Mouse (Mus musculus) bone marrow macrophage, adult 2 months (primary cell): ENCODE data around the gene Lyrm1. TPM values are rescaled to one million over a fixed set of nuclear protein-coding genes. Genes with fewer than 3 reads are reported as not detected.
A peak's percentile ranks its signal among the peaks of the same experiment; 100 is the strongest.

Experiments used
- H3K27ac ChIP-seq: 2 replicates; pipeline ENCODE4 v1.5.1; 2012; ENCODE audit warnings: low read depth, low read length; ENCODE audit not compliant: insufficient read depth
- H3K4me1 ChIP-seq: 2 replicates; pipeline ENCODE4 v1.6.1; 2012; ENCODE audit warnings: low read length; ENCODE audit not compliant: control insufficient read depth, insufficient read depth
- H3K4me3 ChIP-seq: 2 replicates; pipeline ENCODE4 v1.5.1; 2012; ENCODE audit warnings: mild to moderate bottlenecking, low read length, moderate library complexity; ENCODE audit not compliant: insufficient read depth
- CTCF ChIP-seq: IDR thresholded peaks from 2 replicates; pipeline ENCODE4 v1.5.1; 2012; ENCODE audit warnings: low read depth, mild to moderate bottlenecking, low read length, moderate library complexity
- POLR2A ChIP-seq: IDR thresholded peaks from 2 replicates; pipeline ENCODE4 v1.6.1; 2012; ENCODE audit warnings: mild to moderate bottlenecking, low read depth, low read length, borderline replicate concordance
- polyA plus RNA-seq: library from polyadenylated mRNA; stranded (reverse); fragments of >200 nt; gene quantifications from 2 replicates; pipeline ENCODE4 v1.2.4, GENCODE M21; 2012; ENCODE audit not compliant: missing spikeins, insufficient read depth, insufficient read length

Gene Lyrm1
- polyA plus RNA-seq = 6.4 and 7.1 TPM in 2 replicates

DNA sequence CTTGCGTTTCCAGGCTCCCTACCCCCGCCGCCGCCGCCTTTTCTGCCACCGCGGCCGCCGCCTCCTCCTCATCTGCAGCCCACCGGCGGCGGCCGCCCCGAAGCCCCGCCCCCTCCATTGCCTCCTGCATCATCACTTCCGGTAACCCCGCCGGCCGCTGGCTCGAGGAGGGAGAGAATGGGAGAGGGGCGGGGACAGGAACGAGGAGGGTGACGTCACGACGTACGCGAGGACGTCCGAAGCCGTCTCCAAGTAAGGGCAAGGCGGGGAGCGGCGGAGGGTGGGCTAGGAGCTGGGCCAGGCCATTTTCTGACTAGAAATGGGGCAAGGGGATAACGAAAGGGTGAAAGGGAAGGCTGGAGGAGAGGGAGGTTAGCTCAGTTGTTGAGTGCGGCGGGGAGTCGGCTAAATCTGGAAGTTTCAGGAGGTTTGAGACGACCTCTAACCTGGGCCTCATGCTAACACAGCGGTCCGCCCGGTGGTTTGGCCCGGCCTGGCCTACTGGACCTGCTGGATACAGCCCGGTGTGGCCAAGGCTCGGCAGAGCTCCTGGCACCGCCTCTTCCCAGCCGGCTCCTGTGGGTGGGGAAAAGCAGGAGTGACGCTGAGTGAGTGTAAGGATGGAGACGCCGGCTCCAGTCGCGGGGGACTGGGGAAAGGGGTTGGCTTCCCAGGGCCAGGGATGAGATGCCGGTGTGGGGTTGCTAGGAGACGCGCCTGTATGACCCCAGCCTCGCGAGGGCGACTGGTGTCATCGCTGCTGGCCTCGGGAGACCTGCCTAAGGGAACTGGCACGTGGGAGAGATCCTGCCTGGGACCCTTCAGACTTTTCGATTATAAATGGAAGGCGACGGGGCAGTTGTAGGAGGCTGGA is at the start of gene Lyrm1, which contains the start of gene Dcun1d3:
TSS of gene Lyrm1 (plus strand) at position 223 of the 874 bp plus-strand sequence.
TSS of gene Dcun1d3 (minus strand) at position 660 of the 874 bp plus-strand sequence.
- Histone ChIP-seq H3K4me1 (peaks cover 30% of the 10 kb centered on the region), H3K4me3 (peak within 1 kb of the TSS; percentile 73), H3K27ac (peak within 1 kb of the TSS; percentile 71)
- TF ChIP-seq CTCF (no peak), POLR2A (no peak)

DNA sequence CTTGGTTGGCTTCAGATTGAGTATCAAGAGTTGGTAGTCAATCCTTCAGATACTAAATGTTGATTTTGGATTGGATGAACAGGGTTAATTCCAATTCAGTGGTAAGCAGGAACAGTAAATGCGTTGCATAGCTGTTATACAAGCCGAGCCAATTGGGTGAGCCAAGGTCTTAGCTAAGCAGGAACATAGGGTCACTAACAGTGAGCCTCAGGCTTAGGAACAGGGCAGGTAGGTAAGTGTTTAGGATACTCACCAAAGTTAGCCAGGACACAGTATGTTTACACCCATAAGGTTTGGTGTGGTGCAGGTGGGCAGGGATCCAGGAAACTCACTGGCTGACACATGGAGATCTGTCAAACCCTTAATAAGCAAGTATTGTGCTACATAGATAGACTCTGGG is 48.3 kb upstream of the Lyrm1 start:
- Histone ChIP-seq H3K27ac (no peak overlapping the region), H3K4me1 (no peaks in the 10 kb centered on the region)
- no peak for TF ChIP-seq CTCF
- no peak for TF ChIP-seq POLR2A

DNA sequence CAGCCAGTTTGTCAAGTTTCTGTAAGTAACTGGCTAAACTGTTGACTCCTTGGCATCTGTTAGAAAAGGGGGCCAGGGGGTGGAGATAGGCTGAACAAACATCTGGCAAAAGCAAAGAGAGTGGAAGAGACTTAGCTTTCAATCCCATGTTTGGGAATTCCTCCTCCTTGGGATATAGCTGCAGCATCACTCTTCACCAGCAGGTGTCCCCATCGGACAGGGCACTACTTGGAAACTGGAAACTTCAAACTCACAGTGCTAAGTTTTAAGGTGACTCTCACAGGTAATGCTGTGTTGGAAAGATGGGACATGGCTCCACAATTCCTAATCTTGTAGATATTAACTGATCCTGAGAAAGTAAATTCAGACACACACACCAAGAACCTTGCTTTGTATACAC is 46.6 kb upstream of the Lyrm1 start:
- Histone ChIP-seq H3K4me3 (no peak overlapping the region), H3K4me1 (no peaks in the 10 kb centered on the region), H3K27ac (no peak overlapping the region)
- peak; percentile 51; the same call in 1 of the 2 replicates for TF ChIP-seq CTCF
- no peak for TF ChIP-seq POLR2A

More for the DNA sequence above, 48.3 kb upstream of the Lyrm1 start:
- H3K4me3 ChIP-seq = no peak overlapping the region

DNA sequence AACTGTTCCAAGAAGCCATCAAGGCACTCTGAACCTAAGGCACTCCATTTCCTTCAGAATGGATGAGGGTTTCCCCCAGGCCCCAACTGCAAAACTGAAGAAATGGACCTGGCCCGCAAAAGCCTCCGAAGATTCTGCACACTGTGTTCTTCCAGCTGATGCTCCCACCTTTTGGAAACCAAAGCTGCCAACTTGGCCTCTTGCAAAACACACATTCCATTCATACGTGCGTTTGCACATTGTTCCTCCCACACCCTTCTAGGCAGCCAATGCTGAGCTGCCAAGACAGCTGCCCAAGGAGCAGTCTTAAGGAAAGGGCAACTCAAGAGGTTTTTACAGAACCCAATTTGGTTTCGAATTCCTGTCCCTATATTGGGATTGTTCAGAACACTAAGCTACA is 44.9 kb upstream of the Lyrm1 start:
- H3K4me1 ChIP-seq = no peaks in the 10 kb centered on the region
- TF ChIP-seq CTCF (no peak), POLR2A (no peak)
- no peak overlapping the region for H3K27ac ChIP-seq
- no peak overlapping the region for H3K4me3 ChIP-seq

DNA sequence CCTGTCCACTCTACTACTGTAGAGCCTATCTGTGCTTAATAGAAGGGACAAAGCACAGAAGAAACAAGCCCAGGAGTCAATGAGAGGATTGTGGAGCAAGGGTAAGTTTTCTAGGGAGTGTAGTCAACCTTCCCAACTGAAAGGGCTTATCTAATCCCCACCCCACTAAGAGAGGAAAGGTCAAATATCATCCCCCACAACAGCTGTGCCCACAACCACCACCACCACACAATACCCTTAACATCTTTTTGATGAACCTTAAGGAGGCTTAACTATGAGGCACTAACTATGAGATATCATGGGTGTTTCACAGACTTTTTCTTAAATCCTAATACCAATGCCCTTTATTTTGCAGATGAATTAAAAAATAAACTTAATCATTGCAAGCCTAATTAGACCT is 43.2 kb upstream of the Lyrm1 start:
- H3K4me1 ChIP-seq = no peaks in the 10 kb centered on the region
- H3K27ac ChIP-seq = no peak overlapping the region
- TF ChIP-seq POLR2A (no peak), CTCF (no peak)
- no peak overlapping the region for H3K4me3 ChIP-seq

DNA sequence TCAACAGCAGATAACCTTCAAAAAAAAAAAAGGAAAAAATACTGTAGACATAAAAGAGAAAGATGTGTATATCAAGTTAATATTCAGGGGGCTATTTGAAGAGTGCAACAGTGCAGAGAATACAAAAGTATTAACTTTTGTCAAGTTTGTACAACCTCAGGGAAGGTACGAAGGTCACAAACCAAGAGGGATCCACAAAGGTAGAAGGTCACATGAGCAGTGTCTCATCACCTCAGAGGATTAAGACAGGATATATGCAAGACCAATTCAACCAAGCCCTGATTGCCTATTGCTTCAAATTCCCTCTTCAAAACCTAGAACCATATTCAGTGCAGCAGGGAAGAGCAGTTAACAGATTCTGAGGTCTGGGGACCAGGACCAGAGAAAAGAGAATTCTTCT is 42.5 kb upstream of the Lyrm1 start:
- Histone ChIP-seq H3K4me3 (no peak overlapping the region), H3K4me1 (no peaks in the 10 kb centered on the region), H3K27ac (no peak overlapping the region)
- TF ChIP-seq CTCF = no peak
- no peak for TF ChIP-seq POLR2A

DNA sequence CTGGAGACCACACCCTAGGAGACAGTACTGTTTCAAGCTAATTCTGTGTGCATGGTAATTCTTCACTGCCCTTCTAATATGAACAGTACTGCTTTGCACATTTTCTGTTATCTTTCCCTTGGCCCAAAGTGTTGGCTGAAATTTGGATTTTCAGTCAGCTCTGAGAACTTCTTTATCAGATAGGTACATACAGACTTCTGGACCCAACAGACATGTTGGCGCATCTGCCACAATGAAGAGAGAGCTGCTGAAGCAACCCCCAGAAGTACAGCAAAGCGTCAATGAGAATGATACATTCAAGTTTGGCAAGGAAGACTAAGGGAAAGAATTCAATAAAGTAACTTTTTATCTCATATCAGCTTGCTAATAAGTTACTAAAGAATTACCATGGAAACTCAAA is 41.3 kb upstream of the Lyrm1 start:
- TF ChIP-seq POLR2A = no peak
- no peak for TF ChIP-seq CTCF
- no peak overlapping the region for H3K27ac ChIP-seq
- no peak overlapping the region for H3K4me3 ChIP-seq
- no peaks in the 10 kb centered on the region for H3K4me1 ChIP-seq

DNA sequence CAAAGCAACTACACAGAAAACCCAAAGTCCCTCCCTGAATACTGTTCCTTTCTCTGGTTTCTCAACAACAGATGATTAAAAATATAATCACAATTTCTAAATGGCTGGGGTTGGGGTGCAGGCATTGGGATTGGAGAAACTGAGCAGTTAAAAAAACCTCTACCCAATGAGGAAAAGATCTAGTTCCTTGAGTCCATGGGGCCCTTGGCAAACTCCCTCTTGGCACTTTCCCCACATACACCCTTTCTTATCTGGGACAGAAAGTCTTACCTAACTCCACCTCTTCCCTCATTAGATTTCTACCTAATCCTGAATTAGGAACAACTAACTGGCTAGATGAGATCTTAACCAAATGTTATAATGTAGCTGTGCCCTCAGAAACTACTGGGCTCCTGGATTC is 40.6 kb upstream of the Lyrm1 start:
- Histone ChIP-seq H3K4me3 (no peak overlapping the region), H3K4me1 (no peaks in the 10 kb centered on the region), H3K27ac (no peak overlapping the region)
- TF ChIP-seq CTCF (no peak), POLR2A (no peak)

DNA sequence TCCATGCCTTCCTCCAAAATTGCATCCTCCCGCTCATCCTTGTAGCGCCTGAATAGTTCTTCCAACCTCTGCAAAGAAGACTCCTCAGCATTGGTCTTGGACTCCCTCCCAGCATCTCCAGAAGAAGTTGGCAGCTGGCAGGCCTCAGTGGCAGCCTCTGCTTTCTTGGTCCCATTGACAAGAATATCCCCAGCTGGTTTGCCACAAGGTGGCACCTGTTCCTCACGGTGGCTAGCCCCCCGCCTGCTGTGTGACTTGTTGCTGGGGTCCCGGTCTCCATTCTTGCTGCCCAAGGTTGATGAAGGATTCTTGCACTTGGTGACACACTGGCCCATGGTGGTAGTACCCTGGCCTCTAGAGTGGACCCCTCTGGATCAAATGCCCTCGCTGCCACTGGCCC is 36.2 kb upstream of the Lyrm1 start:
- no peak overlapping the region for H3K4me3 ChIP-seq
- peaks cover 19% of the 10 kb centered on the region for H3K4me1 ChIP-seq
- no peak overlapping the region for H3K27ac ChIP-seq
- peak; percentile 48; the same call in 1 of the 2 replicates for TF ChIP-seq CTCF
- TF ChIP-seq POLR2A = no peak

DNA sequence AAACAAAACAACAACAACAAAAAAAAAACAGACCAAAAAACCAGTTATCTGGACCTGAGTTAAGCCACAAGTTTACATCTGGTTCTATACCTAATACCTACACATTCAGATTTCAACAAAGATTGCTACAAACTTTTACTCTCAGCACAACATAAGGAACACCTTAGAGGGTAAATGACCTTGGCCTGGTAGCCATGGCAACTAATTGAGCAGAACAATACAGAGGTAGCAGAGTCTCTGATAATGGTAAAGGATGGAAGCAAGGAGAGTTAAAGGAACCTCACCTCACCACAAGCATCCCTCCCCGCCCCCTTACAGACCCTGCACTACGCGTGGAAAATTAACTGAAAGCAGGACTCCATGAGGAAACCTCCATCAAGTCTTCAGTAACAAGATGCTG is 35.5 kb upstream of the Lyrm1 start:
- no peak overlapping the region for H3K27ac ChIP-seq
- peaks cover 22% of the 10 kb centered on the region for H3K4me1 ChIP-seq
- no peak overlapping the region for H3K4me3 ChIP-seq
- TF ChIP-seq POLR2A (no peak), CTCF (no peak)
